Mouse (Mus musculus) C2C12 (cell line): Measurements from ENCODE around the gene Kat2a. TPM values are rescaled to one million over a fixed set of nuclear protein-coding genes. Genes with fewer than 3 reads are reported as not detected.

Source experiments
- H3K27me3 ChIP-seq: one replicate; pipeline ENCODE4 v1.6.1; 2011; ENCODE audit not compliant: control insufficient read depth, insufficient read depth, insufficient read length
- H3K36me3 ChIP-seq: one replicate; pipeline ENCODE4 v1.6.1; 2011; ENCODE audit not compliant: control insufficient read depth, insufficient read depth
- H3K4me3 ChIP-seq: one replicate; pipeline ENCODE4 v1.5.1; 2011; ENCODE audit warnings: mild to moderate bottlenecking, control low read depth; ENCODE audit not compliant: poor library complexity, insufficient read depth, severe bottlenecking
- H3K79me2 ChIP-seq: one replicate; pipeline ENCODE4 v1.6.1; 2011; ENCODE audit not compliant: control insufficient read depth, insufficient read depth
- H3K79me3 ChIP-seq: one replicate; pipeline ENCODE4 v1.6.1; 2011; ENCODE audit warnings: low read depth, control low read depth
- H3ac ChIP-seq: one replicate; pipeline ENCODE3; 2011; ENCODE audit warnings: low read depth; ENCODE audit not compliant: control insufficient read depth, insufficient read length
- CEBPB ChIP-seq: IDR thresholded peaks from one replicate; pipeline ENCODE4 v1.6.1; 2011; ENCODE audit warnings: low read depth, mild to moderate bottlenecking, control low read depth, moderate library complexity
- CTCF ChIP-seq: IDR thresholded peaks from one replicate; pipeline ENCODE4 v1.5.1; 2011; ENCODE audit not compliant: control insufficient read depth, insufficient read depth, insufficient read length
- FOSL1 ChIP-seq: IDR thresholded peaks from one replicate; pipeline ENCODE4 v1.8.0; 2011; ENCODE audit warnings: mild to moderate bottlenecking, low read length; ENCODE audit not compliant: poor library complexity, insufficient read depth, severe bottlenecking
- MAX ChIP-seq: IDR thresholded peaks from one replicate; pipeline ENCODE4 v1.6.1; 2011; ENCODE audit warnings: mild to moderate bottlenecking, control low read depth
- MYOD1 ChIP-seq: IDR thresholded peaks from one replicate; pipeline ENCODE4 v1.6.1; 2011; ENCODE audit warnings: low read depth; ENCODE audit not compliant: control insufficient read depth, insufficient read length
- MYOG ChIP-seq: IDR thresholded peaks from one replicate; pipeline ENCODE4 v1.6.1; 2011; ENCODE audit not compliant: control insufficient read depth, insufficient read length; ENCODE audit errors: extremely low read depth
- USF1 ChIP-seq: IDR thresholded peaks from one replicate; pipeline ENCODE4 v1.6.1; 2011; ENCODE audit warnings: low read depth, mild to moderate bottlenecking, control low read depth, moderate library complexity
- polyA plus RNA-seq: library from polyadenylated mRNA; unstranded; fragments of >200 nt; fragmentation: generic; extraction: Trizol; gene quantifications from one replicate; pipeline ENCODE4 v1.2.1, GENCODE M21; 2012; ENCODE audit warnings: missing spikeins

The Kat2a gene
- polyA plus RNA-seq, 1 experiment: 50.3 TPM

GRCm38 (mm10) chr11:100721776-100722492 is 9.7 kb upstream of the Kat2a start:
- no peak for TF ChIP-seq MYOD1
- no peak for TF ChIP-seq USF1
- TF ChIP-seq MYOG: no peak
- TF ChIP-seq CEBPB: no peak
- TF ChIP-seq MAX: no peak
- TF ChIP-seq CTCF: no peak
- TF ChIP-seq FOSL1: no peak

GRCm38 (mm10) chr11:100721254-100721653 is 9.0 kb upstream of the Kat2a start:
- Histone ChIP-seq H3K4me3 (no peak overlapping the region), H3K36me3 (peaks cover 42% of the 10 kb centered on the region), H3K27me3 (no peaks in the 10 kb centered on the region), H3ac (peak overlapping the region; percentile 35), H3K79me2 (peaks cover 73% of the 10 kb centered on the region), H3K79me3 (peaks cover 40% of the 10 kb centered on the region)
- TF ChIP-seq CTCF (no peak), MYOG (no peak), FOSL1 (no peak), MAX (no peak), MYOD1 (no peak), CEBPB (no peak), USF1 (no peak)

More at GRCm38 (mm10) chr11:100721776-100722492, 9.7 kb upstream of the Kat2a start:
- peaks cover 80% of the 10 kb centered on the region for H3K79me2 ChIP-seq
- peaks cover 38% of the 10 kb centered on the region for H3K36me3 ChIP-seq
- H3K27me3 ChIP-seq: no peaks in the 10 kb centered on the region
- no peak overlapping the region for H3ac ChIP-seq
- no peak overlapping the region for H3K4me3 ChIP-seq
- peaks cover 43% of the 10 kb centered on the region for H3K79me3 ChIP-seq

- H3K36me3 ChIP-seq: peaks cover 46% of the 10 kb centered on the region
- no peaks in the 10 kb centered on the region for H3K27me3 ChIP-seq
- H3ac ChIP-seq: no peak overlapping the region
- no peak overlapping the region for H3K4me3 ChIP-seq
- peaks cover 64% of the 10 kb centered on the region for H3K79me2 ChIP-seq
- H3K79me3 ChIP-seq: peaks cover 36% of the 10 kb centered on the region
- no peak for TF ChIP-seq FOSL1
- no peak for TF ChIP-seq MYOD1
- TF ChIP-seq USF1: no peak
- no peak for TF ChIP-seq CTCF
- no peak for TF ChIP-seq CEBPB
- no peak for TF ChIP-seq MAX
- no peak for TF ChIP-seq MYOG
These were observed 8.1 kb upstream of the Kat2a start for GRCm38 (mm10) chr11:100720345-100720744.

GRCm38 (mm10) chr11:100719893-100720292 is 7.6 kb upstream of the Kat2a start:
- Histone ChIP-seq H3K79me2 (peaks cover 60% of the 10 kb centered on the region), H3K36me3 (peaks cover 43% of the 10 kb centered on the region), H3K4me3 (no peak overlapping the region), H3ac (no peak overlapping the region), H3K27me3 (no peaks in the 10 kb centered on the region), H3K79me3 (peaks cover 32% of the 10 kb centered on the region)
- TF ChIP-seq FOSL1 (no peak), MYOG (no peak), MAX (no peak), USF1 (no peak), CTCF (no peak), MYOD1 (no peak), CEBPB (no peak)

GRCm38 (mm10) chr11:100719312-100719711 is 7.0 kb upstream of the Kat2a start:
- Histone ChIP-seq H3K79me3 (peaks cover 28% of the 10 kb centered on the region), H3K79me2 (peaks cover 54% of the 10 kb centered on the region), H3K27me3 (no peaks in the 10 kb centered on the region), H3ac (no peak overlapping the region), H3K36me3 (peaks cover 45% of the 10 kb centered on the region), H3K4me3 (no peak overlapping the region)
- TF ChIP-seq CTCF: no peak
- TF ChIP-seq USF1: no peak
- TF ChIP-seq MYOD1: no peak
- TF ChIP-seq FOSL1: no peak
- no peak for TF ChIP-seq MYOG
- TF ChIP-seq CEBPB: no peak
- TF ChIP-seq MAX: no peak
